Mouse (Mus musculus) megakaryocyte, embryonic 14.5 days (primary cell): ENCODE measurements around the gene Dpp7.

Experiments used
- FLI1 ChIP-seq: IDR thresholded peaks from 2 replicates; pipeline ENCODE4 v1.6.1; 2012; ENCODE audit warnings: low read length, inconsistent platforms, mixed read lengths
- GATA1 ChIP-seq: IDR thresholded peaks from 3 replicates; pipeline ENCODE4 v1.6.1; 2012; ENCODE audit warnings: mixed read lengths, low read length, inconsistent platforms, borderline replicate concordance

DNA sequence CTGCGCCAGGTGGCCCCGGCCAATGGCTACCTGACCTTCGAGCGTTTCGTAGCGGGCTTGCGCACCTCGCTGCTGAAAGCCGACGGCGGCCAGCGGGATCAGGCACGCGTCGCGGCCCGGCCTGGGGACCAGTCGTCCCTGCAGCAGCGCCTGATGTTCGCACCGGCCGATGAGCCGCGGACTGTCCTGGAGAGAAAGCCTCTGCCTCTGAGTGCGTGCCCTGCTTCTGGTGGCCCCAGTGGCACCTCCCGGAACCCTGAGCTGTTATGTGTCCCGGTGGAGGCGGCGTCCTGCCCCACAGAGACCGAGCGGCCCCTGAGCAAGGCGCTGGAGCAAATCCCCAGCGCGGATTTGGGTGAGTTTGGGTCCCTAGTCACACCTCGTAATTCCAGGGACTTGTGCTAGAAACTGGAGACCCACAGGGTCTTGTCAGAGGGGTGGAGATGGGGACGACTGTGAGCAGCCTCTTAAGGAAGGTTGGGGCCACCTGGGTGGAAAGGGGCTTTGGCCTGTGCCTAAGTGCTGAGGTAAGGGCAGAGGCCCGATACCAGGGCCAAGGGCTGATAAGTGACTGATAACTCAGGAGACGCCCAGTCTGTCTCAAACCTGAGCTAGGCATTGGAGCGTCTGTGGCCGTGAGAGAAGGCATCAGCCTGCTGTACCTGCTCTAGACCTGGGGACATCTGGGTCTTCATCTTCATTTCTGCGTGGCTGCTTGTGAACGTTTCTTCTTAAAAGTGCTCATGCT is 16.7 kb upstream of the Dpp7 start:
- TF ChIP-seq GATA1 (no peak), FLI1 (no peak)
